Mouse (Mus musculus) heart, postnatal 0 days (tissue): Measurements from ENCODE around the gene H2afy. TPM values are rescaled to one million over a fixed set of nuclear protein-coding genes. Genes with fewer than 3 reads are reported as not detected.
A peak's percentile ranks its signal among the peaks of the same experiment; 100 is the strongest.

Experiments used
- ATAC-seq: fragments of 200-750 bp; cut with Nextera tagmentation; 2 replicates; pipeline ENCODE4 v1.8.0; 2017; ENCODE audit warnings: low read depth, moderate number of reproducible peaks, moderate library complexity; ENCODE audit not compliant: insufficient read depth
- DNase-seq: peaks from one replicate; pipeline ENCODE4 v3.0.0-alpha.2; 2016; ENCODE audit warnings: low spot score
- H3K27ac ChIP-seq: fragments of 300-500 bp; sonication (generic); 2 replicates; pipeline ENCODE4 v1.5.1; 2014; ENCODE audit warnings: low read depth, mild to moderate bottlenecking
- H3K27me3 ChIP-seq: fragments of 300-500 bp; sonication (generic); 2 replicates; pipeline ENCODE4 v1.6.1; 2014; ENCODE audit warnings: low read length, mixed read lengths; ENCODE audit not compliant: control insufficient read depth, insufficient read depth
- H3K36me3 ChIP-seq: fragments of 300-500 bp; sonication (generic); replicated peaks from 2 replicates; pipeline ENCODE4 v1.6.1; 2014; ENCODE audit warnings: low read length, mixed read lengths; ENCODE audit not compliant: control insufficient read depth, insufficient read depth
- H3K4me1 ChIP-seq: fragments of 300-500 bp; sonication (generic); 2 replicates; pipeline ENCODE4 v1.6.1; 2014; ENCODE audit warnings: antibody characterized with exemption; ENCODE audit not compliant: control insufficient read depth, insufficient read depth
- H3K4me2 ChIP-seq: fragments of 300-500 bp; sonication (generic); 2 replicates; pipeline ENCODE4 v1.6.1; 2014; ENCODE audit warnings: low read depth, mild to moderate bottlenecking, low read length, moderate library complexity
- H3K4me3 ChIP-seq: fragments of 300-500 bp; sonication (generic); 2 replicates; pipeline ENCODE4 v1.5.1; 2014; ENCODE audit warnings: low read depth, low read length
- H3K9ac ChIP-seq: fragments of 300-500 bp; sonication (generic); replicated peaks from 2 replicates; pipeline ENCODE4 v1.6.1; 2014; ENCODE audit warnings: low read depth, low read length, mixed read lengths
- H3K9me3 ChIP-seq: fragments of 300-500 bp; sonication (generic); replicated peaks from 2 replicates; pipeline ENCODE4 v1.6.1; 2016; ENCODE audit warnings: low read length; ENCODE audit not compliant: control insufficient read depth
- CTCF ChIP-seq: IDR thresholded peaks from 2 replicates; pipeline ENCODE4 v1.5.1; 2016; ENCODE audit warnings: antibody characterized with exemption, control low read depth, low read depth
- EP300 ChIP-seq: IDR thresholded peaks from 2 replicates; pipeline ENCODE4 v1.6.1; 2016; ENCODE audit warnings: antibody characterized with exemption, low read depth
- whole genome bisulfite sequencing: fragments of 180-500 bp; shearing (Covaris S2); extraction: QIAGEN DNeasy Blood & Tissue Kit; methylation state at CpG from one replicate; pipeline ENCODE4 v1.1.7; 2014; 5-methylcytosine and 5-hydroxymethylcytosine counted together
- polyA plus RNA-seq: library from polyadenylated mRNA; unstranded; fragments of >200 nt; fragmentation: Nextera tagmentation; extraction: Ambion mirVana; gene quantifications from 2 replicates; pipeline ENCODE4 v1.2.1, GENCODE M21; 2015
- total RNA-seq: library from RNA; depleted of rRNA; stranded (reverse); fragments of >200 nt; gene quantifications from 2 replicates; pipeline ENCODE4 v1.2.3, GENCODE M21; 2014; ENCODE audit warnings: low replicate concordance

Gene H2afy
- total and polyA plus RNA-seq, 2 experiments from 2014 or later = 45.0 to 61.7 TPM

DNA sequence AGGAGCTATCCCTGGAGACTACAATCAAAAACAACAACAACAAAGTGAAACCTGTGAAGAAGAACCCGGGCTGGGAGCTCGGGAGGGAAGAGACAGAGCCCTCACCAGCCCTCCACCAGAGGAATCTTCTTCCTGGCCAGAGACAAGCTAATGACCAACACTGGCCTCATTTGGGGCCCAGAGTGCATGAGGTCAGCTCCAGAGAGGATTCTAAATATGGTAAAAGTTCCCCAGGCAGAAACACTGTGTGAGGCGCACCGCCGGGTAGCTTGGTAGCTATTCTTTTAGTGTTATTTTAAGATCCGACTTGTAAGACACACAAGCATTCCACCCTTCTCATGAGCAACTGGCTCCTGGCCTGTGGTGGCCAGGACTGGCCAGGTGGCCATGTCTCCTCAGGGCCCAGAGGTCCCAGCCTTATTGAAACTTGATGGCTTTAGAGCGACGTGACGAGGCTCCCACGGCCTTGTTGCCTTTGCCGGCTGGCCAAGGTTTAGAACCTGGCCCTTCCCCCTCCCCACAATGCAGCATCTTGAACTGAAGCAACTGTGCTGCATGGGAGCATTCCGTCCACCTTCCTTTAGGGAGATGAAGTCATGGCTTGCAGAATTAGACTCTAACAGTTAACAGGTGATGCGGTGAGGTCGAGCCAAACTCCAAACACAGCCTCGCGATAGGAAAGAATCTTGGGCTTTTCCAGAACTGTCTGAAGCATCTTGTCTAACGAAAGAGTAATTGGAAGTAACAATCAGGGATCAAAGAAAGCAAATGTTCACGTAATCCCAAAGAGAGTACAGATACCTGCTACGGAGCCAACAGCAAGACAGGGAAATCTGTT lies 25.2 kb downstream of the H2afy start:
- Histone ChIP-seq H3K27ac (peak overlapping the region; percentile 49), H3K4me3 (no peak overlapping the region), H3K27me3 (no peaks in the 10 kb centered on the region), H3K4me2 (no peak overlapping the region), H3K36me3 (0 out of 2 replicates have a peak, but pooled peaks cover 4% of the 10 kb centered on the region), H3K9me3 (no peaks in the 10 kb centered on the region), H3K9ac (no peak overlapping the region), H3K4me1 (peaks cover 69% of the 10 kb centered on the region)
- TF ChIP-seq CTCF (no peak), EP300 (no peak)
- 49% methylated on average over 19 of the region's 19 CpGs for WGBS
- ATAC-seq = no peak
- DNase-seq = no peak

DNA sequence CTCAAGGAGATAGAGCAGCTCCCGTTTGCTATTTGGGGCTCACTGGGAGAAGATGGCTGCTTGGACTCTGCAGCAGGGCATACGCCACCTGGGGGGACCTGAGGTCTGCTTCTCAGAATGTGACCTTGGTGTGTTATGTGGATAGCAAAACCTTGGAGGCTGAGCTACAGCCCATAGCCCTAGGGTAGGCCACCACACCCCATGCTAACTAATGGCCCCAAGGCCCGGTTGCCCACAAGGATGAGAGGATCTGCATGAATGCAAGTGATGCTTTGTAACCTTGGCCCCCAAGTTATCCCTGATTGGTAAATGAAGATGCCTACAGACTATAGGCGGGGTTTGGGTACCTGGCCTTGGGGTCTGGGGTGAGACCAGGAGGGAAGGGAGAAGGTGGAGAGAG lies 26.5 kb downstream of the H2afy start:
- no peak for ATAC-seq
- H3K9me3 ChIP-seq = no peaks in the 10 kb centered on the region
- H3K4me1 ChIP-seq = peaks cover 66% of the 10 kb centered on the region
- TF ChIP-seq EP300 (no peak), CTCF (no peak)
- peak overlapping the region; percentile 59 for H3K27ac ChIP-seq
- 68% methylated on average over 4 of the region's 4 CpGs for WGBS
- no peak overlapping the region for H3K4me3 ChIP-seq
- no peak for DNase-seq
- H3K36me3 ChIP-seq = peaks cover 9% of the 10 kb centered on the region
- no peak overlapping the region for H3K4me2 ChIP-seq
- H3K27me3 ChIP-seq = no peaks in the 10 kb centered on the region
- H3K9ac ChIP-seq = no peak overlapping the region

GRCm38 (mm10) chr13:56108849-56109519 lies 27.2 kb downstream of the H2afy start:
- peaks cover 15% of the 10 kb centered on the region for H3K36me3 ChIP-seq
- no peak overlapping the region for H3K4me3 ChIP-seq
- TF ChIP-seq CTCF (no peak), EP300 (no peak)
- no peak overlapping the region for H3K9ac ChIP-seq
- 40% methylated on average over 17 of the region's 17 CpGs for WGBS
- peak overlapping the region; percentile 59; the same call in 1 of the 2 replicates for H3K27ac ChIP-seq
- no peaks in the 10 kb centered on the region for H3K9me3 ChIP-seq
- ATAC-seq (no peak), DNase-seq (no peak)
- H3K4me1 ChIP-seq = peaks cover 66% of the 10 kb centered on the region
- H3K4me2 ChIP-seq = no peak overlapping the region
- no peaks in the 10 kb centered on the region for H3K27me3 ChIP-seq

GRCm38 (mm10) chr13:56104971-56105391 lies 31.2 kb downstream of the H2afy start:
- no peak overlapping the region for H3K4me3 ChIP-seq
- H3K4me1 ChIP-seq = peaks cover 28% of the 10 kb centered on the region
- peak; percentile 55; the same call in 1 of the 2 replicates for ATAC-seq
- no peak overlapping the region for H3K9ac ChIP-seq
- peaks cover 43% of the 10 kb centered on the region for H3K36me3 ChIP-seq
- 38% methylated on average over 6 of the region's 6 CpGs for WGBS
- H3K4me2 ChIP-seq = no peak overlapping the region
- TF ChIP-seq EP300 (no peak), CTCF (peak; percentile 41)
- H3K27me3 ChIP-seq = no peaks in the 10 kb centered on the region
- peak; percentile 36 for DNase-seq
- no peak overlapping the region for H3K27ac ChIP-seq
- H3K9me3 ChIP-seq = no peaks in the 10 kb centered on the region

DNA sequence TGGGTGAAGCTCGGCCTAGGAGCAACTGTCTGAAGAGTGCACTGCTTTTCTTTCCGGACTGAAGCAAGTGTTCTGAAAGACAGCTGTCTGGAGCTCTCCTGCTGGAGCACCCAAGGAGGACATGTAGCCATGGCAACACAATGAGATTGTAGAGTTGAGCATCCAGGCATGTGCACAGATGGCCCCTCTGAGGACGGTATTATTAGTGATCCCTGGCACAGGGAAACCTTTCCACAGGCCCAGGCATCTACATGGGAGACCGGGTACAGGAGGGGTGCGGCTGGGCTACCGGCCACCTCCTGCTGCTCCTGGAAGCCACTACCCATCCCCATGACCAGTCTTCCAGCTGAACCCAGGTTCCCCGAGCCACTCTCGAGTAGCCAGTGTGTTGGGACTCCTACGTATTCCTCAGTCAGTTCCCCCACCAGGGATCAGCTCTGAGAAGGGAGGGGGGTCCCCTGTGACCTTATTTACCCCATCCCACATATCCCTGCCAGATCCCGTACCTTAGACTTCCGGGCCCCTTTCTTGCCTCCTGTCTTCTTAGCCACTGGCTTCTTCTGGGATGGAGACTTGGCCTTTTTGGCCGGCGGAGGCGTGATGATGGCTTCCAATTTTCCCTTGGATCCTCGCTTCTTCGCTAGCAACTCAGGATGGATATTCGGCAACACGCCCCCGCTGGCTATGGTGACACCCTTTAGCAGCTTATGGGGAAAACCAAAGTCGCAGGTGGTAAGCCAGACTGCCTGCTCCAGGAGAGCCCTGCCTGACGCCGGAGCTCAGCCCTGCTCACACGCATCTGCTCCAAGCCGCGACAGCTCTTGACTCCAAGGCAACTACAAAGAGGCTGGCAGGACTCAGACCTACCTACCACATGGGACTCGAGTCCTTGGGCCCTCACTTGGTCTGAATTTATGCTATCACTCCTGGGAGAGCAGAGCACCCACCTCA lies 32.1 kb downstream of the H2afy start:
- H3K4me3 ChIP-seq = no peak overlapping the region
- no peak overlapping the region for H3K9ac ChIP-seq
- 90% methylated on average over 26 of the region's 26 CpGs for WGBS
- TF ChIP-seq EP300 = no peak
- no peak for TF ChIP-seq CTCF
- H3K4me1 ChIP-seq = peaks cover 19% of the 10 kb centered on the region
- H3K27me3 ChIP-seq = no peaks in the 10 kb centered on the region
- H3K36me3 ChIP-seq = peaks cover 47% of the 10 kb centered on the region
- ATAC-seq (no peak), DNase-seq (no peak)
- no peak overlapping the region for H3K4me2 ChIP-seq
- H3K9me3 ChIP-seq = no peaks in the 10 kb centered on the region
- no peak overlapping the region for H3K27ac ChIP-seq
